Mouse (Mus musculus) monocyte, adult 5-6 weeks (primary cell): ENCODE measurements around the gene Pick1. TPM values are rescaled to one million over a fixed set of nuclear protein-coding genes. Genes with fewer than 3 reads are reported as not detected.

Experiments
- ATAC-seq: fragments of 153-309, 156-312 bp; replicated peaks from 2 replicates; pipeline ENCODE4 v1.8.0; 2017; ENCODE audit warnings: mild to moderate bottlenecking; ENCODE audit not compliant: low TSS enrichment, insufficient number of reproducible peaks, severe bottlenecking, poor library complexity, low FRiP score
- total RNA-seq: library from RNA; stranded (forward); fragments of 200-1000, 200-491, 200-594 nt; gene quantifications from 3 replicates; pipeline ENCODE4 v1.2.3, GENCODE M21; 2017

The Pick1 gene
- total RNA-seq, 1 experiment from 2014 or later: 7.2 TPM

GRCm38 (mm10) chr15:79262375-79262774 is 33.4 kb downstream of the Pick1 start:
- no peak for ATAC-seq

- ATAC-seq: no peak
These were observed 33.9 kb downstream of the Pick1 start for GRCm38 (mm10) chr15:79262786-79263309.

- ATAC-seq: no peak
These were observed 34.8 kb downstream of the Pick1 start for GRCm38 (mm10) chr15:79263726-79264125.

GRCm38 (mm10) chr15:79265384-79265783 is 36.4 kb downstream of the Pick1 start:
- ATAC-seq: no peak

DNA sequence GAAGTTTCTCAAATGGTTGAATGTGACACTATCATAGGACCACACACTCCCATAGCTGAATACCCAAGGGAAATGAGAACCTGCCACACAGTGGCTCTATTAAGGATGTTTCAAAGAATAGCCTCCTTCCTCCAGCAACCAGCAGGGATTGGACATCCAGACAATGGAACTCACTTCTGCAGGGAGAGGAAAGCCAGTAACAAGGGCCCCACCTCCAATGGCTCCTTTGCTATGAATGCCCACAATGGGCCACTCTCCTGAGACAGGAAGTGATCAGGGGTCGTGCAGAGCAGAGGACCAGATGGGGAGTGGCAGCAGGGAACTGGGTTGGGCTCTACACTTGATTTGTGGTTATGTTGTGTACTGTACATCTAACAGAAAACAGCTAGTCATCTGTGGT is 39.5 kb downstream of the Pick1 start:
- no peak for ATAC-seq

DNA sequence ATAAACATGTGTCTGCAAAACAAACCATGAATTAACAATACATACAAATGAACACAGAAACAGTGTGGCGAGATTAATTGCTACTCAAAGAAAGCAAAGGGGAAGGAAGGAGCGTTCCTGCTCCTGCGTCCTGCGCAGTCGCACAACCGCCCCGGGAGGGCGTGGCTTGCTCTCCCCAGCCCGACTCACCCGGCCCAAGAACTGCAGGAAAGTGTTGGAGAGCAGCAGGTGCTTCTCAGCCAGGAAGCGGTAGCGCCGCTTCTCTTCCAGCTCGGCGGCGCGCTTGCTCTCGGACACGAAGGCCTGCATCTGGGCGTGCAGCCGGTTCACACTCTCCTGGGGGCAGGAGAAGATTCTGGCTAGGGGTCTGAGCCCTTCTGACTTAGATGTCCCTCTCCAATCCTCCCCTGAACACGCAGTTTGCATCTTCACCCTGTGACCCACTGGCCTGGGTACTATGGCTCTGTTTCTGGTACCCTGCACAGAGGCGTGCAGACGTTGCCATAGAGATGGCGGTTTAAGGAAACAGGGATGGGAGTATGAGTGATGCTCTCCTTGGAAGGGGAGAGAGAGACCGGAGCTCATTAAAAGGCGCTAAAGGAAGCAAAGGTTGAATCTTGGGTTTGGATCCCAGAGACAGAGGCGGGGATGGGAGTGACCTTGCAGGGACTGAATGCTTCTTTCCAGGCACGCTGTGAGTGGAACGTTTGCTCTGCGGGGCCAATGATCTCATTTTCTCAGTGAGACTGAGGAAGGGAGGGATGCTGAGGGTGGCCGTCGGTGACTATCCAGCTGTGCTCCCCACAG is 41.5 kb downstream of the Pick1 start:
- ATAC-seq: peak; percentile 68

DNA sequence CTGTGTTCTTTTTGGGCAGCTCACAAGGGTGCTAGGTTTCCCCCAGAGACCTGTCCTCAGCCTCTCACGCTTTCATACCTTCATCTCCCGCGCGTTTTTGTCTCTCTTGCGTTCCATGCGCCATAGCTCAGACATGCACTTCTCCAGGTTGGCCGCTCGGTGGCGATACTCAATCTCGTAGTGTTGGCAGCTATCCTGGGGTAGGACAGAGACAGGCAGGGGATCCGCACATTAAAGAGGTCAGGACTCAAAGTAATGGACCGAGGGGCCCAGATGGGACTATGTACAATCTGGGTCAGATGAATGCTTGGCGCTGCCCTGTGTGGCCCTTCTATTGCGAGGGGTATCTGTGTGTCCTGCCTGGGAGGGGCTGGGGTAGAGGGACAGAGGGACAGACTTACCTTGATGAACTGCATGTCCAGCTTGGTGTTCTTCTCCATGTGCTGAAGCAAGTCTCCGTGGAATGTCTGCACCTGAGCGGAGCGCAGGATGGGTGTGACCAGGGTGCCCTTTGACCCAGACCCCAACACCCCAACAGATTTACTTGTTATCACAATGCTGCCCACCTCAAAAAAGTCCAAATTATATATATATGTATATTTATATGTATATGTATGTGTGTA is 42.3 kb downstream of the Pick1 start:
- ATAC-seq: peak; percentile 66

DNA sequence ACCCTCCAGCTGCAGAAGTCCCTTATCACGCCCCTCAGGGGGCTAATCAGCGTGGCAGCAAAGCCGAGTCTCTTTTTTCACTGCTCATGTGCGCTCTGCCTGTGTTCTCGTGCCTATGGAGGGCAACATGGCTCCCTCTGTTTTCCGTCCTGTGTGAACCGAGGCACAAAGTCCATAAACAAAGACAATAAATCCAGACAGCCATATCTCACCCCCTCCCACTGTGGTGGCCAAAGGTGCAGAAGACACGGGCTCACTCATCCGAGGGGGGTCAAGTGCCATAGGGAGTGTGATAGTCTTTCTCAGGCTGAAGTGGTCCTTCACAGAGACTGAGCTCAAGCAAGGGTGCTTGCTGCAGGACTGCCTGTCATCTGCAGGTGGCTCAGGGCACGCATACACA is 44.0 kb downstream of the Pick1 start:
- no peak for ATAC-seq

GRCm38 (mm10) chr15:79277728-79278127 is 48.8 kb downstream of the Pick1 start:
- no peak for ATAC-seq

DNA sequence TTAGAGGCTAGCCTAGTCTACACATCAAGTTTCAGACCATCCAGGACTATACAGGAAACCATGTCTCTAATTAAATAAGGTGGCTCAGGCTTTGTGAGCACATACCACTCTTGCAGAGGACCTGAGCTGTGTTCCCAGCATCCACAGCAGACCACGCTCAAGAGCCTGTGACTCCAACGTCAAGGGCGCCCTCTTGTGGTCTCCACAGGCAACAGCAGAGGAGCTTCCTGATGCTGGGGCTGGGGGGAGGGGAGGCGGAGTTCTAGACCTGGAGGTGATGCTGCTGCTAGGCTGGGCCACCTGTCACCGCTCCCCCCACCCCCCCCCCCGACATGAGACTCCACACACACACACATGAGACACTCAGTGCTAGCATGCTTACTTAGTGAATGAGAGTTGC is 51.2 kb downstream of the Pick1 start:
- 0 out of 2 replicates have a peak, but pooled peaks have one; percentile 32 for ATAC-seq

DNA sequence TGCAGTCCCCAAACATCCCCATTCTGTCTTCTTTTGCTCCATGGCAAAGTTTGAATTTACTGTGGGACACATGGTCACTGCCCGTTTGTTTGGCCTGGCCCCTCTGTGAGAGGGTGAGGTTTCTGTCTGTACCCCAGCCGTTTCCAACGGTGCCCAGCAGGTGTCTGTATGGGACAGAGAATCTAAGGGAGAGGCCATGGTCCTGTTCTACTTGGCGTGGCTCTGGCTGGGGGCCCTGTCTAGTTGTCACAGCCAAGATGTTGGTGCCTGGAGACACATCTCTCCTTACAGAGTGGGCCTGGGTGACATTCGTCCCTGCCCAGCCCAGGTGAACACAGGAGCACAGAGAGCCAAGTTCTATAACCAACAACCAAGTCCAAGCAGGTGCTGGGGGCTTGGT is 51.9 kb downstream of the Pick1 start:
- ATAC-seq: no peak

DNA sequence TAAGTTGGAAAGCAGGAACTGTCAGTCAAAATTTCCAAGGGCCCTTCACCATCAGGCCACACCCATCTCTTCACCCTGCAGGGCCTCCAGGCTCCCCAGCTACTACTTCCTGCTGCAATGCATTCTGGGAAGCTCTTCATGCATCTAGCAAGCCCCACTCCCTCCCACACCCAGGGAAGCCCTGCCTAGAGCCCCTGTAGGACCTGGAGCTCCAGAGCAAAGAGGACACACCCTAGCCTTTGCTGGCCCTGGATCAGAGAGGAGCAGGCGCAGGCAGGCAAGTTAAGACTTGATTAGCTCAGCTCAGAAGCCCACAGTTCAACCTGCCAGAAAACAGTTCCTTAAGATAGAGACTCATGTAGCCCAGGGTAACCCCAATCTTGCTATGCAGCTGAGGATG is 52.4 kb downstream of the Pick1 start:
- ATAC-seq: 0 out of 2 replicates have a peak, but pooled peaks have one; percentile 42

- no peak for ATAC-seq
These were observed 53.5 kb downstream of the Pick1 start for GRCm38 (mm10) chr15:79282434-79282833.

DNA sequence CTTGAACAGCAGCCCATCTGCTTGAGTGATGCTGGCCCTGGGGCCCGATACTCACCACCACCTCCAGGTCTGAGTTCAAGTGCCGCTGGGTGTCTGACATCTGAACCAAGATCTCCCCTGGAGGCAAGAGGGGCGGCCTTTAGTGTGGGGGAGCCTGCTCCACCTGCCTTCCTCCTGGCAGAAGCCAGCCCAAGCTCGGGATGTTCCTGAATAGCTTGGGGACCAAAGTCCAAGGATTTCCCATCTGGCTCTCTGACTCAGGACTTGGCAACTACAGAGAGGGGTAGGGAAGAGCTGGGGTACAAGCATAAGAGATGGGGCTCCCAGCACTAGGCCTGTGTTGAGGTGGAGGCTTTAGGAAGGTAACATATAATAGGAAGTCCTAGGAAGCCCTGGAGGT is 54.4 kb downstream of the Pick1 start:
- no peak for ATAC-seq

DNA sequence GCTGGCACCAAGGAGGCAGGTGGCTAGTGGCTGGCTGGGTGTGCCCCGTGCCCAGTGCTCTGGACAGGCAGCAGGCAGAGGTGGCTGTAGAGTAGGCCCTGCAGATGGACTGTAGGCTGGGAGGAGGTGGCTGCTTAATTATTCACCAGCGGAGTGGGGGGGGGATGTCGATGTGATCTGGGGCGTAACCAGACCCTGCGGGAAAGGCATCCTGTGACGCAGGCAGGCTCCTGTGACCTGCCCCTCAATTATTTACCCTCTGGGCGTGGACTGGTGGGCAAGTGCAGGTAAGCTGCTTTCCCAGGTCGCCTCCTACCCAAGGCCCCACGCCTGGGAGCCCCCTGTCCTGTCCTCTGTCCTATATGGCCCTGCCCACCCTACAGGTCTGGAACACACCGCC is 56.4 kb downstream of the Pick1 start, which contains the start of gene Baiap2l2:
Baiap2l2 (minus strand) TSS at position 139 of the 400 bp plus-strand sequence.
- ATAC-seq: no peak

DNA sequence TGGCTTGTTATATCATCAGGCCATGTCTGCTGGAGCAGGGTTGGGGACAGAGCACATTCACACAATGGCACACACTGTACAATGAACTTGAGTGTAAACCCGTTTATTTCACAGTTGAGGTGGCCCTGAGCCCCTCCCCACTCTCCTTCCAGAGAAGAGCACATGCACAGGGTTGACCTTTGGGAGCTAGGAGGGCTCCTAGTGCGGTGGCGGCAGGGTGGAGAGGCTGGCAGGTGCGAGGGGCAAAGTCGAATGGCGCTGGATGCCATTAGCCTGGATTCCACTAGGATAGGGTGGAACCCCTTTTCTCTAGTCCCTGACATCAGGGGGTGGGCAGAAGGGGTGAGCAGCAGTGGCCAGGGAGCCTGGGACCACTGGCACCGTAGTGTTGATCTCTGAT is 57.2 kb downstream of the Pick1 start:
- no peak for ATAC-seq

DNA sequence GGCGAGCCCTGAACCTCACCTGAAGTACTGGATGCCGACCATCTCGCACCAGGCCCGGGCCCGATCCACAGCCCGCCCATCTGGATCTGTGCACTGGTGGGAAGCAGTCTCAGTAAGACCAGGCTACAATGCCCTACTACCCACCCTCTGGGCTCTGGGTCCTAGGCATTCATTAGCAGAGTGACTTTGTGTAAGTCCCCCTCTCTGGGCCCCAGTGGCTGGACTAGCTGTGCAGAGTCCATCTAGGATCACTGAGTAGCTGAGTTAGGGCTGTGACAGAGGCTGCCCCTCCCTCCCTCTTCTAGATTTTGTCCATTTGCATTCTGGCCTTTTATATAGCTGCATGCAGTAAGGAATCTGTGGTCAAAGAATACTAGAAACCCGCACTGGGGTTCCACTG is 58.1 kb downstream of the Pick1 start:
- ATAC-seq: no peak

GRCm38 (mm10) chr15:79288387-79288786 is 59.4 kb downstream of the Pick1 start:
- ATAC-seq: no peak

- ATAC-seq: no peak
These were observed 60.5 kb downstream of the Pick1 start for GRCm38 (mm10) chr15:79289441-79289840.

GRCm38 (mm10) chr15:79290340-79290739 is 61.4 kb downstream of the Pick1 start:
- ATAC-seq: no peak
